8 mouse cellular contexts compared by ENCODE assay signal in genomic region chr17:26601926-26602325, GRCm38 (mm10). TPM values are rescaled to one million over a fixed set of nuclear protein-coding genes. Genes with fewer than 3 reads are reported as not detected.
A peak's percentile ranks its signal among the peaks of the same experiment; 100 is the strongest.
DNase-seq lines count a peak whose midpoint lies in the region; ATAC-seq and TF ChIP-seq lines count a peak whose summit lies in the region.

No protein-coding gene starts in this region.

- no peak for ATAC-seq in hindbrain, embryonic 12.5 days (ENCODE audit: low FRiP score)
- no peak for ATAC-seq in midbrain, embryonic 14.5 days (ENCODE audit: low FRiP score, low TSS enrichment)
- no peak for ATAC-seq in CD4-positive, CD25-positive, alpha-beta regulatory T cell, adult 4 months

- peaks cover 4% of the 10 kb centered on the region for H3K36me3 ChIP-seq in hindbrain, embryonic 12.5 days
- peaks cover 3% of the 10 kb centered on the region; the same call in 1 of the 2 replicates for H3K36me3 ChIP-seq in midbrain, embryonic 14.5 days (ENCODE audit: control insufficient read depth, insufficient read depth, low read length)

- peaks cover 25% of the 10 kb centered on the region for H3K4me1 ChIP-seq in hindbrain, embryonic 12.5 days
- H3K4me1 ChIP-seq in midbrain, embryonic 14.5 days (ENCODE audit: control insufficient read depth, insufficient read depth, low read length), result peaks cover 9% of the 10 kb centered on the region

- H3K27ac ChIP-seq in layer of hippocampus, adult 2 months, result peak overlapping the region; percentile 74; the same call in 1 of the 2 replicates
- H3K27ac ChIP-seq in hindbrain, embryonic 12.5 days, result peak overlapping the region; percentile 55; the same call in 1 of the 2 replicates
- H3K27ac ChIP-seq in midbrain, embryonic 14.5 days (replicated peaks; ENCODE audit: low read depth, low read length), result peak overlapping the region; percentile 28

- no peak overlapping the region for H3K4me3 ChIP-seq in layer of hippocampus, adult 2 months
- no peak overlapping the region for H3K4me3 ChIP-seq in hindbrain, embryonic 12.5 days
- no peak overlapping the region for H3K4me3 ChIP-seq in midbrain, embryonic 14.5 days (replicated peaks; ENCODE audit: low read depth, low read length)

- H3K9ac ChIP-seq in hindbrain, embryonic 12.5 days, result peak overlapping the region; percentile 43
- H3K9ac ChIP-seq in midbrain, embryonic 14.5 days (replicated peaks; ENCODE audit: low read length), result no peak overlapping the region

- no peak for TF ChIP-seq CTCF in layer of hippocampus, adult 2 months (conservative IDR thresholded peaks at IDR 0.05)

- 64% methylated on average over 6 of the region's 6 CpGs for WGBS in hindbrain, embryonic 12.5 days
- 45% methylated on average over 6 of the region's 6 CpGs for WGBS in midbrain, embryonic 14.5 days

- no peak for DNase-seq in layer of hippocampus, adult 2 months (ENCODE audit: low spot score in 2 of 2)
- no peak for DNase-seq in layer of hippocampus, postnatal 14 days (ENCODE audit: low spot score in 2 of 2)
- DNase-seq in MN1 (ENCODE audit: low spot score), result peak; percentile 79
- DNase-seq in midbrain, embryonic 14.5 days, result no peak
- no peak for DNase-seq in left cerebral cortex, adult 11 months (ENCODE audit: low spot score)
- DNase-seq in kidney, postnatal 10 days, result no peak

- no peaks in the 10 kb centered on the region for H3K27me3 ChIP-seq in hindbrain, embryonic 12.5 days
- H3K27me3 ChIP-seq in midbrain, embryonic 14.5 days (ENCODE audit: control insufficient read depth, insufficient read depth, low read length), result no peaks in the 10 kb centered on the region

- no peak overlapping the region for H3K4me2 ChIP-seq in hindbrain, embryonic 12.5 days (replicated peaks)
- no peak overlapping the region for H3K4me2 ChIP-seq in midbrain, embryonic 14.5 days (ENCODE audit: low read length)

- H3K9me3 ChIP-seq in hindbrain, embryonic 12.5 days (replicated peaks), result no peaks in the 10 kb centered on the region
- no peaks in the 10 kb centered on the region for H3K9me3 ChIP-seq in midbrain, embryonic 14.5 days (ENCODE audit: control insufficient read depth, low read length)

RNA-seq across cellular contexts. Expression of gene Dusp1, which starts 40.0 kb away (rescaled TPM):
- 10 to 100 TPM; 14.9 to 20.9 TPM for total RNA-seq in layer of hippocampus, adult 2 months (2021)
- total RNA-seq in layer of hippocampus, postnatal 14 days (2021), result 10 to 100 TPM; 20.3 to 24.3 TPM
- polyA plus RNA-seq in hindbrain, embryonic 12.5 days (2016; fragmentation: Nextera tagmentation; extraction: Ambion mirVana), result 33.0 and 38.5 TPM in 2 replicates
- polyA plus RNA-seq in midbrain, embryonic 14.5 days (2014; fragmentation: Nextera tagmentation; extraction: Ambion mirVana), result 44.2 and 45.8 TPM in 2 replicates
- polyA plus RNA-seq in CD4-positive, CD25-positive, alpha-beta regulatory T cell, adult 4 months (2017; shearing (Covaris generic)), result 10 to 100 TPM; 24.6 to 24.7 TPM

RNA-seq across cellular contexts. Expression of gene Ergic1, which starts 40.6 kb away (rescaled TPM):
- 100 to 1,000 TPM; 121 to 124 TPM for total RNA-seq in layer of hippocampus, adult 2 months (2021)
- 100 to 1,000 TPM; 132 to 144 TPM for total RNA-seq in layer of hippocampus, postnatal 14 days (2021)
- 85.3 and 90.3 TPM in 2 replicates for polyA plus RNA-seq in hindbrain, embryonic 12.5 days (2016; fragmentation: Nextera tagmentation; extraction: Ambion mirVana)
- polyA plus RNA-seq in midbrain, embryonic 14.5 days (2014; fragmentation: Nextera tagmentation; extraction: Ambion mirVana), result 117 and 129 TPM in 2 replicates
- 10 to 100 TPM; 37.2 to 77.2 TPM for polyA plus RNA-seq in CD4-positive, CD25-positive, alpha-beta regulatory T cell, adult 4 months (2017; shearing (Covaris generic))
